Mouse (Mus musculus) liver, adult (tissue): ENCODE data around the gene Cpeb1.

Source experiments
- GATA4 ChIP-seq: IDR thresholded peaks from 2 replicates; pipeline ENCODE4 v1.6.1; 2014; ENCODE audit warnings: mild to moderate bottlenecking, low read length; ENCODE audit not compliant: insufficient replicate concordance

Cpeb1 gene

DNA sequence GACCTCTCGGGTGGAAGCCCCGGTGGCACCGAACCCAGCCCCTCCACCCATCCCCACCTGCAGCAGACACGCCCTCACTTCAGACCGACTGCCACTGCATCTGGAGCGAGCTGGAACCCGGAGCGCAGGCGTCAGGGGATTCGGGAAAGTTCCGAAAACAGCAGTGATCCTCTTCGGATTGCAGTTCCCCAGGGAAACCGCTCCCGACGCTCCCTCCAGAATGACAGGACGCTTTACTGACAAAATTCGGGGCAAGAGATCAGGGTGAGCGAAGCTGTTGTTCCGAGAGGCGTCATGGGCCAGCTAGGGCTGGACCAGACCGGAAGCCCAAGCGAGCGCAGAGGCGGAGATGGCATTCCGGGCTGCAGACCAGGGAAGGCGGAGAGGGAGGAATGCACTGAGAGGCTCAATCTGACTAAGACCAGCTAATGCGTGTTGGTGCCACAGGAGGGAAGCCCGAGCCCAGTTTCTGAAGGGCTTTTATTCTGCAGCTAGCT is at the start of gene Cpeb1:
Cpeb1 (minus strand) TSS at position 311 of the 497 bp plus-strand sequence.
- no peak for TF ChIP-seq GATA4

DNA sequence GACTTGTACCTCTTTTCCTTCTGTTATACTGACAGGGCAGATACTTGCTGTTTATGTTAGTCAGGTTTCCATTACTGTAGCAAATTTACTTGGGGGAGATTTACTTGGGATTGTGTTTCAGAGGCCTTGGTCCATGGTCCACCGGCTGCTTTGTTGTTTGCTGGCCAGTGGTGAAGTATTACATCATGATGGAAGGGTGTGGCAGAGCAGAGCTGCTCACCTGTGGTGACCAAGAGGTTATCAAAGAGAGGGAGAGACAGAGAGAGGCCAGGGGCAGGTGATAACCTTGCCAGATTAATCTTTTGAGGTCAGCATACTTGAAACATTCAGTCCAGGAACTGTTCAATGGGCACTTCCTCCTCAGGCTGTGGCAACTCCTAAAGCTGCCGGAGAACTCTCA is 45.8 kb upstream of the Cpeb1 start:
- TF ChIP-seq GATA4, result no peak

DNA sequence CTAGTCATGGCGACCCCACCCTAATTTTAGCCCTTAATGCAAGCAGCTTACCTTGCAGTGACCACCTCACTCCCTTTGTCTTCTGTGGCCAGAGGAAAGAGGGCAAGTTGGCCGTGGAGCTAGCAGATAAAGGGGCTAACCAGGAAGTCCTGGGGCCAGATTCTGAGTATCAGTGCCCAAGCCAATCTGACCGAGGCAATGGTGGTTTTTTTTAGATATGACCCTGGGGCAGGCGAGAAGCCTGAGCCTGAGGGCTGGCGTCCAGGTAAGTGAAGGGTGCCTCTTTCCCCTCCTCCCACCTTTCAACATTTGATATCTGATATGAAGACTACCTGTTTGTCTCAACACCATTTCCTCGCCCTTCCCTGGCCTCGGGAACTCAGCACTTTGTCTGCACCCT is 42.9 kb upstream of the Cpeb1 start, which contains the start of gene BC048679:
BC048679 (minus strand) TSS at position 101 of the 400 bp plus-strand sequence.
- no peak for TF ChIP-seq GATA4

DNA sequence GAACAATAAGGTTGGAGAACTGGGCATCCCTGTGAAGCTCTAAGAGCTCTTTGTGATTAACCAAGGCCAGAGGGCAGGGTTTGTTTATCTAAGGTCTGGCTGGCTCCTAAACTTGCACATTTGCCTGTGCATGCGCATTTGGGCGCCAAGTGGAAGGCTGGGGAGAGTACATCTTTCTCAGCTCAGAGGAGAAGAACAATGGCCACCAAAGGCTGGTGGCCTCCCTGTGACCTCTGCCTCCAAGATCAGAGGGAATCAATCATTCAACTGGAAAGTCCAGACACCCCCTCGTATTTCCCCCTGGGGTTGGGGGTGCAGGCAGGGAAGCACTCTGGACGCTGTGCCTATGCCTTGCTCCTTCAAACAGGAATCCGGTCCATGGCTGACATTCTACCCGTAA is 41.9 kb upstream of the Cpeb1 start:
- TF ChIP-seq GATA4, result no peak

DNA sequence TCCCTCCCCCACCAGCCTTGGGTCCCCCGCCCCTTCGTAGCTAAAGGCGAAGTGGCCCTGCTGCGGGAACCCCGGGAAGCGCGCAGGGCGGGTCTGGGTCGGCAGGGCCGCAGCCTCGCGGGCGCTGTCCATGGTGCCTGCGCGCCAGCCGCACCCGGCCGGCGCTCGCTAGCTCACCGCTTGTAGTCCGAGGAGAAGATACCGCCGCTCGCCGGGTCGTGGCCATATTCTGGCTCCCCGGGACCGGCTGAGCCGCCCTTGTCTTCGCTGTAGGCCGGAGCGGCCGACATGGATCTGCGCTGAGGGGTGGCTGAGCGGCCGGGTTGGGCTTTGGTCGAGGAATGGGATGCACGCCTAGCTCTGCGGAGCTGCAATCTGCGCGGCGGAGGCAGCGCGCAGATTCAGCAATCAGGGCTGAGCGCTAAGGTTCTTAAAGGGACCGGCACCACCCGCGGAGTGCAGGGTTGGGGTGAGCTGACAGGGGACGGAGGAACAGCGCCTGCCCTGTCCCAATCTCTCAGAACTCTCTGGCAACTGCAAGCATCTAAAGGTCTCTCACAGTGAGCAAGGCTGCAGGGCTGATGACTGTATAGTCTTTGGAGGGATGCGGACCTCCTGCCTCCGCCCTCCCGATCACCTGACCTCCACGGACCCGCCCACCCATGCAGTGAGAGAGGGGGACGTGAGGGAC is 38.2 kb upstream of the Cpeb1 start, which contains the start of gene Ap3b2:
Ap3b2 (minus strand) TSS at position 595 of the 691 bp plus-strand sequence.
- no peak for TF ChIP-seq GATA4

DNA sequence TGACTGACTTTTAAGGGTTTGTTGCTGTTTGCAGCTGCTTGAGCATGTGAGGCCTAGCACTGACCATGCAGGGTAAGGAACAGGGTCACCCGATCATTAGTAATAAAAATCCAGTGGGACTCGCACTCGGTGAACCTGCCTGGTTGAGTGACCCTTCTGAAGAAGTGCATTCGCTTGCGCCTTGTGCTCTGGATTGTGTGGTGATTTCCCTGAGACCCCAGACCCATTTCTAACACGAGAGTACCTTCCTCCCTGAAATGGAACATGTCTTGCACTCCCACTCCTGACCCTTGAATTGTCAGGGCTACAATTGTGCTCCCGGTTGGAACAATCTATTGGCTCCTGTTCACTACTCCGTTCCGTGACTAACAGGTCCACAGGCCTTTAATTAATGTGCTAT is 37.4 kb upstream of the Cpeb1 start:
- no peak for TF ChIP-seq GATA4

DNA sequence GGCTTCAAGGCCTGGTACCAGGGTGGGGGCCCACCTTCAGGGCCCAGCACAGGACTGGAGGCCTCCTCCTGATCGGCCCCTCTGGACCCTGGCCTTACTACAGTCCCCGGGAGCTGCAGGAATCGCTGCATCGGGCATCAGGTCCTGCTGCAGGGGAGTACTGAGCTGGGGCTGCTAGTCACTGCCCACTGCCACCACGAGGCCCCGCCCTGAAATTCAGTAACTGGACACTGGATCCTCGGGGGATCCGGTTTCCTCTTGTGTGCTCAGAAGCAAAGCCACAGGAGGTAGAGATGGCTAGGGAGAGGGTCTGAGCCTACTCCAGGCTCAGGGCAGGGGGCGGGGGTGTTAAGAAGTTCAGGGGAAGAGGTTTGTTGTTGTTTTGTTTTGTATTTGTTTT is 34.4 kb upstream of the Cpeb1 start:
- TF ChIP-seq GATA4, result no peak

DNA sequence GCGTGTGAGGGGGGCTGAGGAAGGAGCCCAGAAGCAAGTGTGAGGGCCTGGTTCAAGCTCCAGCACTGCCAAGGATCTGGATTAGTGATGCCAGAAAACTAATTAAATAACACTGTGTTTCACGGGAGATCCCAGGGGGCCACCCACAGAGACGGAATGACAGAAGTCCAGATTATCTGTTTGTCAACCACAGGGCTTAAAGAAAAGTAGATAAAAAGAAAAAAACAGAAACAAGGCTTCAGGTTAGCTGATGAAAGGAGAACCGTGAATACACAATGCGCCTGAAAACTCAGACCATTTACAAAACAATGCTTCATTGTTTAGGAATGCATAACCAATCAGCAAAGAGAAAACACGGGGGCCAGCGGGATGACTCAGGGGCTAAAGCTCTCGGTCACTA is 25.5 kb upstream of the Cpeb1 start:
- TF ChIP-seq GATA4, result no peak

DNA sequence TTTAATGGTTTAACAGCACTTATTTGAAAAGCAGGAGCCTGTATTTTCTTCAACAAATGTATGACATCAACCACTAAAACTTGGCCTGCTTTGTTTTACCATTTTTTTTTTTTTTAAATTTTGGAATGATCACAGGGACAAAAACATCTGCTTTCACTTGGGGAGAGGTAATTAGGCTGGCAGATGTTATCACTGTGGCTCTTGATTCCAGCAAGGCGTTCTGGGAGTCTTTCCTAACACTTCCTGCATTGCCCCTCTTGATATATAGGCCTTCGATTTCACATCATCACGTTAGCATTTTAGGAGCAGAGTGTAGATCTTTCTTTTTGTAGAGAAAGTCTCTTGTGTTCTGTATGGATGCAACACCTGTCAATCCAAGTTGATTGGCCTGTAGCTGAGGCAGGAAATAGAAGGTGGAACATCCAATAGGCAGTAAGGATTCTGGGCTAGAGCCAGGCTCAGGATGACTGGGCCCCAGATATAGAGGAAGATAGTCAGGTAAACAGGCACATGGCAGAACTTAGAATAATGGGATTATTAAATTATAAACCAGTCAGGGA is 24.3 kb upstream of the Cpeb1 start:
- no peak for TF ChIP-seq GATA4

DNA sequence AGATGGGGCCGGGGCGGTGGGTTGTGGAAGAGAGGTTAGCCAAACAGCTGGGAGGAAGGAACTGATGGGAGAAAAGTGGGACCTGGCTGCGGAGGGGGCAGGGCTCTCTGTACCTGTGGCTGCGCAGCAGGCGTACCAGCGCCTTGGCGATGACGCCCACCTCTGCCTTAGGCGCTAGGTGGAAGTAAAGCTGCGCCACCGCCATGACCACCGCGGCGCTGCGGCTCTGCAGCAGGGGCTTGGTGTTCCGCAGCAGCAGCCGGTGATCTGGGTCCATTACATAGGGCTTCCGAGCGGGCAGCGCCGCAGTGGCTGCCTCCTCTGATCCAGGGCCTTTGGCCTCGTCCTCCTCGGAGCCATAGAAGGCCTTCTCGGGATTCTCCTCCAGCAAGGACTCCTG is 21.6 kb upstream of the Cpeb1 start:
- TF ChIP-seq GATA4, result no peak

DNA sequence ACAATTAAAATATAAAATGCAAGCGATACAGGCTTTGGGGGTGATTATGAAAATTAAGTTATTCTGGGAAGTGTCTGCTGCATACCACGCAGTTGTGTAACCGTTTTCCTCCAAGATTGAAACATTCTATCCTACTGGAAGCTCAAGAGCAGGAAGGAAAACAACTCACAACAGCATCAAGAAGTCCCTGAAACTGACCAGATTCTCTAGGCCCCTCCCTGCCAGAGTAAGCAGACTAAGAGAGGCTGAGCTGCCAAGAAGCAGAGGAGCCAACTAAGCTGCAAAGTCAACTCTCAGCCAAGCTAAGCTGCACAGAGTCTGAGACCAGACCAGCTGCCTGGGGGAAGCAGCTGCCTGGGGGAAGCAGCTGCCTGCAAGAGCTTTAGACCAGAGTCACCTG is 20.0 kb upstream of the Cpeb1 start:
- TF ChIP-seq GATA4, result no peak

DNA sequence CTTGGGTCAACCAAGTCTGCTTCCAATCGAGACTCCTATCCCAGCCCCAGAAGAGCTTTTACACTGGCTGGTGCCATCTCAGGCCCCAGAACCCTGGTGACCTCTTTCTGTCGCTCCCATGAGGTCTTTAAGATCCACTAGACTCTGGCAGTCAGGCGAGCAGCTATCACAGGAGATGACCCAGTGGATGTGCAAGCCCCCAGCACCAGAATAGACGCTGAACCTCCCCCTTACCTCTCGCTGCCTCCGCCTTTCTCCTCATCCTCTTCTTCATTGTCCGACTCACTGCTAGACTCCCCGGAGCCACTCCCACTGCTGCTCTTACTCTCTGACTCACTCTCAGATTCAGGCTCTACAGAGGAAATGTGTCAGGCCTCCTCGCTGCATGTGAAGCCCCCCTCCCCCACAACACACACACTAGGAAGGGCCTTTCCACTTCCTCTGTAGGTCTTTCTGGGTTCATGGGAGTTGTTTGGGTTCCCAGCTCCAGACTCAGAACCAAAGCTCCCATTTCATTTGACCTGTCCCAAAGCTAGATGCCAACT is 9.7 kb upstream of the Cpeb1 start:
- TF ChIP-seq GATA4, result no peak

DNA sequence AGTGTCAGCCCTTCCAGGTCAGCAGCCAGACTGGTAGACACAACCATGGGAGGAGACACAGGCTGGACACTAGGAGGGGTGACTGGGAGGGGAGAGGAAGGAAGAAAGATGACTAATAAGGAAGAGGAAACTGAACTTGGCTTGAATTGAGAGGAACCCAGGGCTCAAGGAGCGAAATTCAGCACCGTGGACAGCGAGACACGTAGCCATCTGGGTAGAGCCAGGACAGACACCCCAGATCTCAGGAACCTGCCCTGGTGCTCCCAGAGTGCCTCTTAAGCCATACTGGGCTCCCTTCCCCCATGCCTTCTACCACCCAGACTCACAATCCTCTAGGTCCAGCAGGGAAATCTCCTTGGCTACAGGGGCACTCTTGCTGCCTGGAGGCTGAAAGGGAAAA is 8.9 kb upstream of the Cpeb1 start:
- TF ChIP-seq GATA4, result no peak

DNA sequence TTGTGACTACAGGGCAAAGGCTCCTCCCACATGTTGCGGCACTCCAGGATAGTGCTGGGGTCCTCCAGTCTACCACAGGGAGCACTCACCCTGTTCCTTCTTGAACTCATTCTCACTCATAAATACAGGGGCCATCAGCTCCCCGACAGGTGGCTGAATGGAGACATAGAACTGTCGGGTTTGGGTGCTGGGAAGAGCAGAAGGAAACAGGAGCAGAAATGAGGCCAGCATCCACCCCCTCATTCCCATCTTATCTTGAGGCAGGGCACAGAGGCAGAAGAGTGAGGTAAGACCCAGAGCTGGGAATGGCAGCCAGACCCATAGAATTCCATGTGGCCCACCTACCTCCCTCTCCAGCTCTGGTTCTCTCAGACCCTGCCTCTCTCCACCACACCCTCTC is 7.5 kb upstream of the Cpeb1 start:
- no peak for TF ChIP-seq GATA4

DNA sequence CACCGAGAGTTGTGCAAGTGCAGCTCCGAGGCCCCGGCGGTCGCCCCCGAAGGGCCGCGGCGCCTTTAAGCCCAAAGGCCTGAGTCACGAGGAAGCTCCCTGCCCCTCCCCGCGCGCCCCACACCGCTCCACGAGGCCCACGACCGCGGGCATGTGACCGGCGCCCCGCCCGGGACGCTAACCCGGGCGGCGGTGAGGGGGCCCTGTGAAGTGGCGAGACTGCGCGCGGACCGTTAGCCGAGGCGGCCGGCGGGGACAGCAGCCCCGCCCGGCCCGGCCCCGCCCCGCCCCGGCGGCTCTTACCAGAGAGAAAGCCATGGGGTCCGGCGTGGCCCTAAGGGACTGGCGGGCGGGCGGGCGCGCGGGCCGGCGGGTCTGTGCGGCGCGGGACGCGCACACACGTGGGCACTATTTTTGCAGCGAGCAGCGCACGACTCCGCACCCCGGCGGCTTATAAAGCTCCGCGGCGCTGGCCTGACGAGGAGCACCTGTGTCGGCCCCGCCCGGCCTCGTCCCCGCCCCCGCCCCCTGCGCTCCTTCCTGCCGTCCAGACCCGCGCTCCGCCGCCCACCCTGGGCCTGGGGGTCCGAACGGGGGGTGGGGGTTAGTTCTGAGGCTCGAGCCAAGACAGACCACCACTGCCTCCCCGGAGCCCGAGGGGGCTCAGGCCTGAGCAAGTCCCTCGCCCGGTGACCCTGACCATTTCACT is 780 bp downstream of the Cpeb1 start:
- TF ChIP-seq GATA4, result no peak
